Mouse (Mus musculus): ENCODE results near the gene Cbfa2t2.

DNA sequence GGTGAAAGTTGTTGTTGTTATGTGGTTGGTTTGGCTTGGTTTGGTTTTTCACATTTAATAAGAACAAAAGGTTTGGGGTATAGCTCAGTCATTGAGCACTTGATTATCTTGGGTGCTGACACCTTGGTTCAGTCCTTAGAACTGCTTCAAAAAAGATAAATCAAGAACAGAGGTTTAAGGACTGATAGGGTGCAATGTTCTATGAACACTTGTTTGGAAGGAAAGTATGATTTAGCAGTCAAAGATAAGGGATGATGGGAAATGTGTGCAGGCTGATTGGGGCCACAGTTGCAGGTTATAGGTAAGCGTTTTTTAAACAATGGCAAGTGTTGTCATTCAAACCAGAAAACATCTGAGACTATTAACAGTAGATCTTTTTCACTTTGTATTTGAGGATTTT, 17.8 kb downstream of the Cbfa2t2 start:
- TF ChIP-seq POLR2A (IDR thresholded peaks at IDR 0.05; ENCODE audit: extremely low read depth, insufficient read depth, low read length) (no peak), CTCF (IDR thresholded peaks at IDR 0.05; ENCODE audit: low read depth, low read length) (no peak)

Data from liver, adult 2 months (tissue).